Mouse (Mus musculus): Measurements from ENCODE around the gene Dock8.

Gene Dock8

GRCm38 (mm10) chr19:25066229-25066628, 66.9 kb downstream of the Dock8 start:
- no peak for DNase-seq

- DNase-seq: no peak
Observed at GRCm38 (mm10) chr19:25068518-25068917, 69.2 kb downstream of the Dock8 start.

- DNase-seq: no peak
Observed at GRCm38 (mm10) chr19:25072521-25072920, 73.2 kb downstream of the Dock8 start.

GRCm38 (mm10) chr19:25074741-25075140, 75.4 kb downstream of the Dock8 start:
- DNase-seq: no peak

- no peak for DNase-seq
Observed at GRCm38 (mm10) chr19:25077636-25078035, 78.3 kb downstream of the Dock8 start.

- no peak for DNase-seq
Observed at GRCm38 (mm10) chr19:25078130-25078529, 78.8 kb downstream of the Dock8 start.

GRCm38 (mm10) chr19:25080166-25080565, 80.8 kb downstream of the Dock8 start:
- DNase-seq: no peak

- no peak for DNase-seq
Observed at GRCm38 (mm10) chr19:25082839-25083238, 83.5 kb downstream of the Dock8 start.

GRCm38 (mm10) chr19:25087181-25087580, 87.8 kb downstream of the Dock8 start:
- no peak for DNase-seq

GRCm38 (mm10) chr19:25089746-25090145, 90.4 kb downstream of the Dock8 start:
- DNase-seq: no peak

GRCm38 (mm10) chr19:25095135-25095534, 95.8 kb downstream of the Dock8 start:
- DNase-seq: no peak

- DNase-seq: no peak
Observed at GRCm38 (mm10) chr19:25096316-25096715, 97.0 kb downstream of the Dock8 start.

- no peak for DNase-seq
Observed at GRCm38 (mm10) chr19:25096986-25097385, 97.7 kb downstream of the Dock8 start.

- no peak for DNase-seq
Observed at GRCm38 (mm10) chr19:25097506-25097905, 98.2 kb downstream of the Dock8 start.

GRCm38 (mm10) chr19:25097951-25098350, 98.6 kb downstream of the Dock8 start:
- DNase-seq: no peak

GRCm38 (mm10) chr19:25098941-25099340, 99.6 kb downstream of the Dock8 start:
- DNase-seq: no peak

- DNase-seq: no peak
Observed at GRCm38 (mm10) chr19:25105682-25106081, 106.3 kb downstream of the Dock8 start.

GRCm38 (mm10) chr19:25106315-25106714, 107.0 kb downstream of the Dock8 start:
- DNase-seq: no peak

- no peak for DNase-seq
Observed at GRCm38 (mm10) chr19:25107417-25107816, 108.1 kb downstream of the Dock8 start.

- no peak for DNase-seq
Observed at GRCm38 (mm10) chr19:25111591-25112233, 112.4 kb downstream of the Dock8 start.

- no peak for DNase-seq
Observed at GRCm38 (mm10) chr19:25116981-25117380, 117.6 kb downstream of the Dock8 start.

GRCm38 (mm10) chr19:25122417-25122816, 123.1 kb downstream of the Dock8 start:
- no peak for DNase-seq

GRCm38 (mm10) chr19:25123031-25123430, 123.7 kb downstream of the Dock8 start:
- no peak for DNase-seq

GRCm38 (mm10) chr19:25123461-25123860, 124.1 kb downstream of the Dock8 start:
- DNase-seq: peak in 1 of 2 experiments; percentile 4

GRCm38 (mm10) chr19:25132322-25132721, 133.0 kb downstream of the Dock8 start:
- peak in 1 of 2 experiments; percentile 21 for DNase-seq

Measured in cerebellum, postnatal 36 days (tissue).